Mouse (Mus musculus) E14TG2a.4 (cell line): ENCODE results near the gene Lkaaear1.

Source experiments
- H3K27me3 ChIP-seq: 2 replicates; pipeline ENCODE4 v1.6.1; 2014; ENCODE audit warnings: low read length, control low read depth; ENCODE audit not compliant: insufficient read depth
- H3K36me3 ChIP-seq: 2 replicates; pipeline ENCODE4 v1.6.1; 2014; ENCODE audit warnings: low read length, control low read depth; ENCODE audit not compliant: insufficient read depth
- H3K4me1 ChIP-seq: replicated peaks from 2 replicates; pipeline ENCODE4 v1.6.1; 2014; ENCODE audit warnings: low read depth, low read length, control low read depth
- H3K4me3 ChIP-seq: replicated peaks from 2 replicates; pipeline ENCODE4 v1.5.1; 2014; ENCODE audit warnings: mild to moderate bottlenecking, low read length
- H3K9me3 ChIP-seq: 2 replicates; pipeline ENCODE4 v1.6.1; 2014; ENCODE audit warnings: low read length, control low read depth
- CTCF ChIP-seq: conservative IDR thresholded peaks from 2 replicates; pipeline ENCODE4 v1.5.1; 2014; ENCODE audit warnings: low read length
- NANOG ChIP-seq: IDR thresholded peaks from 2 replicates; pipeline ENCODE4 v1.6.1; 2014; ENCODE audit warnings: borderline replicate concordance, low read length, mixed read lengths
- POU5F1 ChIP-seq: IDR thresholded peaks from 2 replicates; pipeline ENCODE4 v1.6.1; 2014; ENCODE audit warnings: low read length, borderline replicate concordance

Lkaaear1 gene

GRCm38 (mm10) chr2:181653523-181653922 lies 44.7 kb downstream of the Lkaaear1 start:
- Histone ChIP-seq H3K36me3 (peaks cover 85% of the 10 kb centered on the region), H3K9me3 (no peaks in the 10 kb centered on the region), H3K27me3 (no peaks in the 10 kb centered on the region), H3K4me3 (no peak overlapping the region), H3K4me1 (peaks cover 27% of the 10 kb centered on the region)
- TF ChIP-seq CTCF (no peak), POU5F1 (no peak), NANOG (no peak)

- no peak for TF ChIP-seq POU5F1
- TF ChIP-seq CTCF, result no peak
- no peak for TF ChIP-seq NANOG
- H3K36me3 ChIP-seq, result peaks cover 90% of the 10 kb centered on the region
- no peaks in the 10 kb centered on the region for H3K27me3 ChIP-seq
- no peaks in the 10 kb centered on the region for H3K9me3 ChIP-seq
- no peak overlapping the region for H3K4me3 ChIP-seq
- H3K4me1 ChIP-seq, result peaks cover 22% of the 10 kb centered on the region
Measured at GRCm38 (mm10) chr2:181653065-181653464, 45.2 kb downstream of the Lkaaear1 start.

GRCm38 (mm10) chr2:181648926-181649325 lies 49.3 kb downstream of the Lkaaear1 start:
- Histone ChIP-seq H3K4me1 (peaks cover 3% of the 10 kb centered on the region; the same call in 1 of the 2 replicates), H3K36me3 (peaks cover 91% of the 10 kb centered on the region), H3K9me3 (no peaks in the 10 kb centered on the region), H3K27me3 (no peaks in the 10 kb centered on the region), H3K4me3 (no peak overlapping the region)
- TF ChIP-seq CTCF (no peak), NANOG (no peak), POU5F1 (no peak)
